Mouse (Mus musculus) liver, embryonic 14 days (tissue): ENCODE measurements around the gene St6galnac3. TPM values are rescaled to one million over a fixed set of nuclear protein-coding genes. Genes with fewer than 3 reads are reported as not detected.

Source experiments
- polyA plus RNA-seq: library from polyadenylated mRNA; depleted of rRNA; stranded (reverse); fragments of >200 nt; gene quantifications from 2 replicates; pipeline ENCODE4 v1.2.3, GENCODE M21; 2012; rRNA removed

St6galnac3 gene
- polyA plus RNA-seq, result 2.4 TPM in 2 replicates

GRCm38 (mm10) chr3:153724701-153725668, at the start of gene St6galnac3:
St6galnac3 (minus strand) TSS chr3:153725174.

Other genes with a start within 250 kb of the St6galnac3 start
- 1.3 and 1.5 TPM in 2 replicates for gene Asb17, start 119.0 kb upstream of the St6galnac3 start, polyA plus RNA-seq
- 0.01 and 0.03 TPM in 2 replicates for gene Msh4, start 181.0 kb upstream of the St6galnac3 start, polyA plus RNA-seq
- gene Rabggtb, start 187.8 kb upstream of the St6galnac3 start, polyA plus RNA-seq, result 89.0 and 98.2 TPM in 2 replicates
- 43.6 and 49.8 TPM in 2 replicates for gene Acadm, start 219.5 kb upstream of the St6galnac3 start, polyA plus RNA-seq
- gene Slc44a5, start 248.3 kb upstream of the St6galnac3 start, polyA plus RNA-seq, result 0.41 and 0.48 TPM in 2 replicates